Mouse (Mus musculus): ENCODE results near the gene C530008M17Rik.

Gene C530008M17Rik

GRCm38 (mm10) chr5:76828527-76829240 is 172.4 kb downstream of the C530008M17Rik start:
- peak in 1 of 2 experiments; percentile 23 for DNase-seq (ENCODE audit: low spot score in 2 of 2)

GRCm38 (mm10) chr5:76832529-76833210 is 176.4 kb downstream of the C530008M17Rik start:
- DNase-seq (ENCODE audit: low spot score in 2 of 2): no peak

- peak in 1 of 2 experiments; percentile 32 for DNase-seq (ENCODE audit: low spot score in 2 of 2)
These were observed 180.7 kb downstream of the C530008M17Rik start for GRCm38 (mm10) chr5:76837018-76837417.

GRCm38 (mm10) chr5:76839786-76840185 is 183.5 kb downstream of the C530008M17Rik start:
- no peak for DNase-seq (ENCODE audit: low spot score in 2 of 2)

- no peak for DNase-seq (ENCODE audit: low spot score in 2 of 2)
These were observed 185.5 kb downstream of the C530008M17Rik start for GRCm38 (mm10) chr5:76841859-76842258.

- DNase-seq (ENCODE audit: low spot score in 2 of 2): peak in 1 of 2 experiments; percentile 74
These were observed 187.1 kb downstream of the C530008M17Rik start for GRCm38 (mm10) chr5:76843448-76843847.

GRCm38 (mm10) chr5:76843851-76844419 is 187.6 kb downstream of the C530008M17Rik start:
- DNase-seq (ENCODE audit: low spot score in 2 of 2): no peak

GRCm38 (mm10) chr5:76844618-76845186 is 188.4 kb downstream of the C530008M17Rik start:
- peak in 1 of 2 experiments; percentile 29 for DNase-seq (ENCODE audit: low spot score in 2 of 2)

- DNase-seq (ENCODE audit: low spot score in 2 of 2): no peak
These were observed 190.8 kb downstream of the C530008M17Rik start for GRCm38 (mm10) chr5:76847106-76847505.

GRCm38 (mm10) chr5:76851316-76851715 is 195.0 kb downstream of the C530008M17Rik start:
- no peak for DNase-seq (ENCODE audit: low spot score in 2 of 2)

- DNase-seq (ENCODE audit: low spot score in 2 of 2): peak in 1 of 2 experiments; percentile 80
These were observed 197.2 kb downstream of the C530008M17Rik start for GRCm38 (mm10) chr5:76853549-76853948.

GRCm38 (mm10) chr5:76855829-76856600 is 199.7 kb downstream of the C530008M17Rik start:
- no peak for DNase-seq (ENCODE audit: low spot score in 2 of 2)

GRCm38 (mm10) chr5:76857103-76858015 is 201.0 kb downstream of the C530008M17Rik start:
- DNase-seq (ENCODE audit: low spot score in 2 of 2): no peak

GRCm38 (mm10) chr5:76858444-76858843 is 202.1 kb downstream of the C530008M17Rik start:
- no peak for DNase-seq (ENCODE audit: low spot score in 2 of 2)

- no peak for DNase-seq (ENCODE audit: low spot score in 2 of 2)
These were observed 210.5 kb downstream of the C530008M17Rik start for GRCm38 (mm10) chr5:76866819-76867218.

- no peak for DNase-seq (ENCODE audit: low spot score in 2 of 2)
These were observed 212.5 kb downstream of the C530008M17Rik start for GRCm38 (mm10) chr5:76868693-76869286.

- no peak for DNase-seq (ENCODE audit: low spot score in 2 of 2)
These were observed 213.2 kb downstream of the C530008M17Rik start for GRCm38 (mm10) chr5:76869553-76869952.

GRCm38 (mm10) chr5:76876106-76876758 is 219.9 kb downstream of the C530008M17Rik start:
- no peak for DNase-seq (ENCODE audit: low spot score in 2 of 2)

GRCm38 (mm10) chr5:76884107-76884506 is 227.8 kb downstream of the C530008M17Rik start:
- DNase-seq (ENCODE audit: low spot score in 2 of 2): no peak

GRCm38 (mm10) chr5:76887011-76887410 is 230.7 kb downstream of the C530008M17Rik start:
- no peak for DNase-seq (ENCODE audit: low spot score in 2 of 2)
